Mouse (Mus musculus) heart, embryonic 16.5 days (tissue): ENCODE results near the gene Ffar1. TPM values are rescaled to one million over a fixed set of nuclear protein-coding genes. Genes with fewer than 3 reads are reported as not detected.
A peak's percentile ranks its signal among the peaks of the same experiment; 100 is the strongest.

ENCODE experiments used
- ATAC-seq: fragments of 200-750 bp; cut with Nextera tagmentation; replicated peaks from 2 replicates; pipeline ENCODE4 v1.8.0; 2017; ENCODE audit warnings: moderate number of reproducible peaks; ENCODE audit not compliant: insufficient read depth, low FRiP score; ENCODE audit errors: extremely low read depth
- H3K27ac ChIP-seq: fragments of 300-500 bp; sonication (generic); 2 replicates; pipeline ENCODE4 v1.5.1; 2014; ENCODE audit warnings: mild to moderate bottlenecking, low read length, control low read depth, moderate library complexity
- H3K27me3 ChIP-seq: fragments of 300-500 bp; sonication (generic); 2 replicates; pipeline ENCODE4 v1.6.1; 2014; ENCODE audit warnings: low read length, mixed read lengths; ENCODE audit not compliant: control insufficient read depth, insufficient read depth
- H3K36me3 ChIP-seq: fragments of 300-500 bp; sonication (generic); 2 replicates; pipeline ENCODE4 v1.6.1; 2014; ENCODE audit not compliant: control insufficient read depth, insufficient read depth
- H3K4me1 ChIP-seq: fragments of 300-500 bp; sonication (generic); 2 replicates; pipeline ENCODE4 v1.6.1; 2014; ENCODE audit warnings: low read length, mixed read lengths; ENCODE audit not compliant: control insufficient read depth, insufficient read depth
- H3K4me2 ChIP-seq: fragments of 300-500 bp; sonication (generic); 2 replicates; pipeline ENCODE4 v1.6.1; 2014; ENCODE audit warnings: low read depth, mild to moderate bottlenecking, control low read depth, low read length
- H3K4me3 ChIP-seq: fragments of 300-500 bp; sonication (generic); 2 replicates; pipeline ENCODE4 v1.5.1; 2014; ENCODE audit warnings: mild to moderate bottlenecking, control low read depth, low read length
- H3K9ac ChIP-seq: fragments of 300-500 bp; sonication (generic); 2 replicates; pipeline ENCODE4 v1.6.1; 2014; ENCODE audit warnings: low read length, control low read depth
- H3K9me3 ChIP-seq: fragments of 300-500 bp; sonication (generic); replicated peaks from 2 replicates; pipeline ENCODE4 v1.6.1; 2016; ENCODE audit warnings: low read length; ENCODE audit not compliant: control insufficient read depth
- WGBS: fragments of 180-500 bp; shearing (Covaris S2); extraction: QIAGEN DNeasy Blood & Tissue Kit; methylation state at CpG from one replicate; pipeline ENCODE4 v1.1.7; 2014; 5-methylcytosine and 5-hydroxymethylcytosine counted together
- polyA plus RNA-seq: library from polyadenylated mRNA; unstranded; fragments of >200 nt; fragmentation: Nextera tagmentation; extraction: Ambion mirVana; gene quantifications from 2 replicates; pipeline ENCODE4 v1.2.1, GENCODE M21; 2015

Gene Ffar1
- polyA plus RNA-seq, 1 experiment from 2014 or later: 0.04 TPM

- H3K27ac ChIP-seq: no peak within 1 kb of the TSS
- no peak within 1 kb of the TSS for H3K4me3 ChIP-seq
- no peaks in the 10 kb centered on the region; the same call in 1 of the 2 replicates for H3K27me3 ChIP-seq
- H3K9ac ChIP-seq: no peak within 1 kb of the TSS
- 82% methylated on average over 18 of the region's 18 CpGs for WGBS
- no peak within 1 kb of the TSS for H3K4me2 ChIP-seq
- H3K36me3 ChIP-seq: no peaks in the 10 kb centered on the region
- no peaks in the 10 kb centered on the region for H3K4me1 ChIP-seq
- no peak for ATAC-seq
- no peaks in the 10 kb centered on the region for H3K9me3 ChIP-seq
Observed at GRCm38 (mm10) chr7:30823675-30824074, 37.7 kb downstream of the Ffar1 start, which contains the start of gene Ffar2. Gene Ffar2 (minus strand): TSS chr7:30823775.

GRCm38 (mm10) chr7:30821532-30821931 lies 39.8 kb downstream of the Ffar1 start:
- H3K4me1 ChIP-seq: no peaks in the 10 kb centered on the region
- H3K27ac ChIP-seq: no peak overlapping the region
- no peaks in the 10 kb centered on the region for H3K36me3 ChIP-seq
- no peak overlapping the region for H3K4me2 ChIP-seq
- 49% methylated on average over 5 of the region's 5 CpGs for WGBS
- H3K27me3 ChIP-seq: no peaks in the 10 kb centered on the region; the same call in 1 of the 2 replicates
- no peak overlapping the region for H3K4me3 ChIP-seq
- no peak for ATAC-seq
- no peak overlapping the region for H3K9ac ChIP-seq
- no peaks in the 10 kb centered on the region for H3K9me3 ChIP-seq

DNA sequence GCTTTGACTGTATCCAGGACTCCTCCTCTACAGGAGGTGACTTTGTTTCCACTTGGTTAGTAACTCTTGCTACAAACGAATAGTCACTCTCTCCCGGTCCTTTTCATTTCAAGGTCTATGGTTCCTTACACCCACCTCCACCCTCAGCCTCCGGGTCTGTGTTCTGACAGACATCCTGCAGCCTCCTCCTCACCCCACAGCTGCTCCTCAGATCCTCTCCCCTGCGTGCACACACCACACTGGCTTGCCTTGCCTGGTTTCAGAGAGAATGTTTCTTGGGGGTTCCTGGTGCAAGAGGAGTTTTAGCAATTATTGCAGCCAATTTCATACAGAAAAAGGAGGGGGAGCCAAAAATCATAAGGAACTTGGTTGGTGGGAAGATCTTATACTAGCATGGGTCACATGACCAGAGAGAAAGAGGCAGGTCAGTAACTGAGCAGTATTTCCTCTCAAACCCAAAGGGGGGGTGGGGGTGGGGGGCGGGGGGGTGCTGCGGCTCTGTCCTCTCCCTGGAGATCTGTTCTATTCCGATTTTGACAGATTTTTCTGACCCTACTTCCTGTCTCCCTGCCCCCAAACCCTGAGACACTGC lies 40.4 kb downstream of the Ffar1 start:
- no peaks in the 10 kb centered on the region; the same call in 1 of the 2 replicates for H3K27me3 ChIP-seq
- no peak overlapping the region for H3K27ac ChIP-seq
- H3K4me2 ChIP-seq: no peak overlapping the region
- H3K4me3 ChIP-seq: no peak overlapping the region
- ATAC-seq: peak; percentile 32; the same call in 1 of the 2 replicates
- H3K36me3 ChIP-seq: no peaks in the 10 kb centered on the region
- H3K9me3 ChIP-seq: no peaks in the 10 kb centered on the region
- H3K9ac ChIP-seq: no peak overlapping the region
- no peaks in the 10 kb centered on the region for H3K4me1 ChIP-seq
- WGBS: 51% methylated on average over 7 of the region's 7 CpGs

DNA sequence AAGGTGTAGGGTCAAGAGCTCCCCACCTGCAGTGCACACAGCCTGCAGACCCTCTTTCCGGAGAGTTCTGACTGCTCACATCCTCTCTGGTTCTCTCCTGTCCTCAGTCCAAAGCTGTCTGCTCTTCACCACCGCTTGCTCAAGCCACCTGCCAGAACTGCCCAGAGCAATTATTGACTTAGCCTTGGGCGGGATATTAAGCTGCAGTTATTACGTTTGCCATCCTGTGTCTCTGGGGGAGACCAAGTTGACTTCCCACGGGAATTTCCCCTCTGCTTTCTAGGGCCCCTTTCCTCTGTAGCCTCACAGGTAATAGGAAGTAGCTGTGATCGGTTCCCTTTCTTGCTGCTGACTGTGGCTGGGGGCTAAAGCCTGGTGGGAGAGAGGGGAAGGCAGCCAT lies 41.2 kb downstream of the Ffar1 start:
- no peak for ATAC-seq
- Histone ChIP-seq H3K4me3 (no peak overlapping the region), H3K27me3 (no peaks in the 10 kb centered on the region; the same call in 1 of the 2 replicates), H3K27ac (no peak overlapping the region), H3K4me2 (no peak overlapping the region), H3K4me1 (no peaks in the 10 kb centered on the region), H3K36me3 (no peaks in the 10 kb centered on the region), H3K9me3 (no peaks in the 10 kb centered on the region), H3K9ac (no peak overlapping the region)
- WGBS: 58% methylated on average over 6 of the region's 6 CpGs

- 65% methylated on average over 6 of the region's 6 CpGs for WGBS
- no peaks in the 10 kb centered on the region for H3K4me1 ChIP-seq
Observed at GRCm38 (mm10) chr7:30812291-30812807, 49.0 kb downstream of the Ffar1 start.

DNA sequence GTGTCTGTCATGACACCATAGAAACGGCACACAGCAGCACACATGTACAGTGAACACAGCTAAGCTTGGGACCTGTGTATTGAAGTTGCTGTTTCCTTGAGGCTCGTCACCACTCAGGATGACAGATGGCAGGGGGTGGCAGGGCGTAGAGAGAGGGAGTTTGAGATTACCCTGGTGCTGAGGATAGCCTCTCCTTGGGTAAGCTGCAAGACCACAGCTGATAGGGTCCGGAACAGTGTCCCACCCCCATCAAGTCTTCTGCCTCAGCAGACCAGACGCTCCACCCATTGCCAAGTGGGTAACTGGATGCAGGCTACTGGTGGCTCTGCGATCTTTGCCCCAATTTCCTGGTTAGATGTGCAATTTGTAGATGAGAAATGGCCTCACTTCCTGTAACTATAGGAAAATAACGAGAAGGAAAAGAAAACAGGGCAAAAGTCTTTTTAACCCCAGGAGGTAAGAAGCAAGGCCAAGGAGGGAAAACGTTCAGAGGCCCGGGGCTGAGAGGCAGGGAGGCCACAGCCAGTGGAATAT lies 49.5 kb downstream of the Ffar1 start:
- H3K27me3 ChIP-seq: no peaks in the 10 kb centered on the region
- WGBS: 39% methylated on average over 9 of the region's 9 CpGs
- H3K27ac ChIP-seq: no peak overlapping the region
- no peaks in the 10 kb centered on the region for H3K4me1 ChIP-seq
- no peak; the same call in 1 of the 2 replicates for ATAC-seq
- H3K4me2 ChIP-seq: no peak overlapping the region
- H3K36me3 ChIP-seq: no peaks in the 10 kb centered on the region
- no peaks in the 10 kb centered on the region for H3K9me3 ChIP-seq
- H3K9ac ChIP-seq: no peak overlapping the region
- no peak overlapping the region for H3K4me3 ChIP-seq

More at GRCm38 (mm10) chr7:30812291-30812807, 49.0 kb downstream of the Ffar1 start:
- H3K4me2 ChIP-seq: no peak overlapping the region
- no peak overlapping the region for H3K4me3 ChIP-seq
- no peak overlapping the region for H3K9ac ChIP-seq
- no peak for ATAC-seq
- no peaks in the 10 kb centered on the region for H3K36me3 ChIP-seq
- H3K27me3 ChIP-seq: no peaks in the 10 kb centered on the region
- H3K27ac ChIP-seq: no peak overlapping the region
- no peaks in the 10 kb centered on the region for H3K9me3 ChIP-seq

DNA sequence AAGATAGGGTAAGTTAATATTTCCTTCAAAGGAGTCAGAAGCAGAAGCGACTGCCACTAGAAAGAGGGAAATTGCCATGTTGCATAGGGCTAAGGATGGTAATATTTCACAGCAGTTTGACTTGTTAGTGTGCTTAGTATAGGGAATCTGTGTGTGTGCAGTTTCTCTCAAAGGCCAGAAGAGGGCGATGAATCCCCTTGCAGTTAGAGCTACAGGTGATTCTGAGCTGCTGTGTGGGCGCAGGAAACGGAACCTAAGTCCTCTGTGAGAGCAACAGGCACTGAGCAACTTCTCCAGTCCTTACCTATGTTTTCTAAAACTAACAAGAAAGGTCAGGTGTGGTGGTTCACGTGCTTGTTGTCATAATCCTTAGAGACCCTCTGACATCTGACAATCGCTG lies 51.0 kb downstream of the Ffar1 start:
- no peaks in the 10 kb centered on the region for H3K27me3 ChIP-seq
- ATAC-seq: no peak
- no peaks in the 10 kb centered on the region for H3K9me3 ChIP-seq
- no peak overlapping the region for H3K27ac ChIP-seq
- no peaks in the 10 kb centered on the region for H3K36me3 ChIP-seq
- 48% methylated on average over 6 of the region's 6 CpGs for WGBS
- no peak overlapping the region for H3K4me2 ChIP-seq
- H3K4me3 ChIP-seq: no peak overlapping the region
- H3K9ac ChIP-seq: no peak overlapping the region
- H3K4me1 ChIP-seq: no peaks in the 10 kb centered on the region

Other genes with a start within 250 kb of the Ffar1 start
- 0.47 and 0.49 TPM in 2 replicates for gene Upk1a, start 248.7 kb downstream of the Ffar1 start, polyA plus RNA-seq
- gene Cox6b1, start 235.4 kb downstream of the Ffar1 start, polyA plus RNA-seq: 1,996 and 2,229 TPM in 2 replicates
- gene Etv2, start 225.7 kb downstream of the Ffar1 start, polyA plus RNA-seq: not detected in 2 replicates
- 84.5 and 85.8 TPM in 2 replicates for gene Rbm42, start 211.2 kb downstream of the Ffar1 start, polyA plus RNA-seq
- gene Haus5, start 196.6 kb downstream of the Ffar1 start, polyA plus RNA-seq: 32.2 and 32.6 TPM in 2 replicates
- not detected in 2 replicates for gene Pmis2, start 190.0 kb downstream of the Ffar1 start, polyA plus RNA-seq
- 1.0 and 1.8 TPM in 2 replicates for gene 2200002J24Rik, start 162.6 kb downstream of the Ffar1 start, polyA plus RNA-seq
- 0.37 and 0.39 TPM in 2 replicates for gene Atp4a, start 149.4 kb downstream of the Ffar1 start, polyA plus RNA-seq
- 197 and 203 TPM in 2 replicates for gene Tmem147, start 132.0 kb downstream of the Ffar1 start, polyA plus RNA-seq
- 0.21 and 0.47 TPM in 2 replicates for gene Gapdhs, start 117.9 kb downstream of the Ffar1 start, polyA plus RNA-seq
- 1.6 and 1.8 TPM in 2 replicates for gene Sbsn, start 110.1 kb downstream of the Ffar1 start, polyA plus RNA-seq
- gene Dmkn, start 97.8 kb downstream of the Ffar1 start, polyA plus RNA-seq: 5.2 and 5.9 TPM in 2 replicates
- gene Krtdap, start 73.7 kb downstream of the Ffar1 start, polyA plus RNA-seq: 2.0 and 2.7 TPM in 2 replicates
- gene Ffar2, start 37.8 kb downstream of the Ffar1 start, polyA plus RNA-seq: 0.26 and 0.45 TPM in 2 replicates
- 0.10 TPM in 1 of 2 replicates, not detected in the other for gene Ffar3, start 5.4 kb downstream of the Ffar1 start, polyA plus RNA-seq
- gene Cd22, start 18.8 kb upstream of the Ffar1 start, polyA plus RNA-seq: 0.14 and 0.24 TPM in 2 replicates
- 0.24 TPM in 1 of 2 replicates, not detected in the other for gene Mag, start 53.3 kb upstream of the Ffar1 start, polyA plus RNA-seq
- not detected in 2 replicates for gene Hamp2, start 63.1 kb upstream of the Ffar1 start, polyA plus RNA-seq
- gene Hamp, start 82.5 kb upstream of the Ffar1 start, polyA plus RNA-seq: not detected in 2 replicates
- 15.5 and 16.6 TPM in 2 replicates for gene Usf2, start 95.2 kb upstream of the Ffar1 start, polyA plus RNA-seq
- 10.8 and 14.5 TPM in 2 replicates for gene Lsr, start 111.9 kb upstream of the Ffar1 start, polyA plus RNA-seq
- 0.70 and 0.90 TPM in 2 replicates for gene Fam187b, start 112.2 kb upstream of the Ffar1 start, polyA plus RNA-seq
- 44.7 and 46.7 TPM in 2 replicates for gene Fxyd5, start 180.9 kb upstream of the Ffar1 start, polyA plus RNA-seq
- 1.1 TPM in 2 replicates for gene Fxyd7, start 189.9 kb upstream of the Ffar1 start, polyA plus RNA-seq
- gene Fxyd1, start 195.6 kb upstream of the Ffar1 start, polyA plus RNA-seq: 1,006 and 1,110 TPM in 2 replicates
- 0.09 and 0.11 TPM in 2 replicates for gene Lgi4, start 197.8 kb upstream of the Ffar1 start, polyA plus RNA-seq
- 8.0 and 10.1 TPM in 2 replicates for gene Fxyd3, start 215.1 kb upstream of the Ffar1 start, polyA plus RNA-seq